8 mouse cellular contexts compared by ENCODE assay signal in the genomic region with DNA sequence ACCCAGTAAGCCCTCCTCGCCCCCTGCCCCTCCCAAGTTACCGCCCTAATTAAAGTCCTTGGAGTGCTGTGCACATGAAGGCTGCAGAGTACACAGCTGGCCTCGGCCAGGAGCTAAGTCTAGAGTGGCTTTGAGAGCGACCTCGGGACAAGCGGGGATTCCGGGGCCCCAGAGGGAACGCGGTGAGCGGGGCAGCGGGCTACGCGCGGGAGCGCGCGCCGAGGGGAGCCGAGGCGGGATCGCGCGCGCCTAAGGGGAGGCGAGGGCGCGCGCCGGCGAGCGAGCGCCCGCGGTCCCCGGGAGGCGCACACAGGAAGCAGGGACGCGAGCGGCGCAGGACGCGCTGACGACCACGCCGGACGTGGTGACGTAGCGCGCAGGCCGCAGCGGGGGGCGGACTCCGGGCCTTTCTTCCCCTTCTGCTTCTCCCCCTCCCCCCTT. TPM values are rescaled to one million over a fixed set of nuclear protein-coding genes. Genes with fewer than 3 reads are reported as not detected.
DNase-seq lines count a peak whose midpoint lies in the region; ATAC-seq and TF ChIP-seq lines count a peak whose summit lies in the region.

Gene R3hdm2, plus strand, starts transcription at position 77 of the 441 bp plus-strand sequence.

- ATAC-seq in Patski = peak; percentile 84
- ATAC-seq in hindbrain, embryonic 14.5 days (ENCODE audit: low FRiP score) = peak; percentile 94

- under 1% methylated on average over 39 of the region's 53 CpGs for WGBS in hindbrain, embryonic 14.5 days

- H3K4me1 ChIP-seq in hindbrain, embryonic 14.5 days (replicated peaks; ENCODE audit: control insufficient read depth, insufficient read depth, low read length) = peaks cover 10% of the 10 kb centered on the region; the same call in 1 of the 2 replicates

- H3K9me3 ChIP-seq in hindbrain, embryonic 14.5 days (ENCODE audit: control insufficient read depth, low read length) = no peaks in the 10 kb centered on the region

- H3K4me2 ChIP-seq in hindbrain, embryonic 14.5 days (replicated peaks) = peak within 1 kb of the TSS; percentile 75

- H3K27ac ChIP-seq in hindbrain, embryonic 14.5 days = peak within 1 kb of the TSS; percentile 93

- peak; percentile 31 for DNase-seq in Patski (ENCODE audit: low read depth, low spot score)
- peak; percentile 98 for DNase-seq in cerebellum, postnatal 14 days
- peak; percentile 67 to 80 for DNase-seq in frontal cortex, postnatal 25 days (ENCODE audit: low spot score in 2 of 2)
- peak; percentile 94 for DNase-seq in hindbrain, embryonic 14.5 days (ENCODE audit: low spot score)
- peak; percentile 85 to 90 for DNase-seq in layer of hippocampus, postnatal 36 days
- peak; percentile 94 for DNase-seq in lung, postnatal 36 days
- peak; percentile 97 for DNase-seq in retina, postnatal 1 day
- DNase-seq in urinary bladder, adult 18-20 months (ENCODE audit: low spot score in 2 of 2) = peak; percentile 73 to 84

- peak within 1 kb of the TSS; percentile 64 for H3K4me3 ChIP-seq in hindbrain, embryonic 14.5 days (replicated peaks; ENCODE audit: low read length)

- CTCF ChIA-PET in Patski (lab: Charles Lee) = interaction anchor here (1.2 kb wide), 1 partner anchor 41 kb away, joined by 3 read pairs; no protein-coding TSS in a partner anchor

- in situ Hi-C loops in Patski (cut with MboI; ENCODE audit: low pct_unique_long_range_greater_than_20kb) = no loop called here

- TF ChIP-seq CTCF in Patski (IDR thresholded peaks at IDR 0.05) = no peak

- H3K9ac ChIP-seq in hindbrain, embryonic 14.5 days = peak within 1 kb of the TSS; percentile 93

- H3K27me3 ChIP-seq in Patski = no peaks in the 10 kb centered on the region
- no peaks in the 10 kb centered on the region for H3K27me3 ChIP-seq in hindbrain, embryonic 14.5 days (ENCODE audit: control insufficient read depth, insufficient read depth, low read length)

- POLR2A ChIA-PET in Patski (lab: Charles Lee) = interaction anchor here (1.2 kb wide), 1 partner anchor 41 kb away, joined by 3 read pairs; no protein-coding TSS in a partner anchor

- H3K36me3 ChIP-seq in hindbrain, embryonic 14.5 days (replicated peaks; ENCODE audit: control insufficient read depth, insufficient read depth) = no peaks in the 10 kb centered on the region

RNA-seq across cellular contexts. Expression of gene R3hdm2, which starts in this region (rescaled TPM):
- polyA plus RNA-seq in Patski (2021) = 98.4 TPM
- polyA plus RNA-seq in hindbrain, embryonic 14.5 days (2014; fragmentation: Nextera tagmentation; extraction: Ambion mirVana) = 32.3 and 37.8 TPM in 2 replicates
- total RNA-seq in layer of hippocampus, postnatal 36 days (2021) = 100 to 1,000 TPM; 153 to 163 TPM

Comparison
In these comparisons a context has a peak if more than half of its experiments do, and no peak if none do; other contexts are left out.
1. Peak in every context shown above with its lines: DNase-seq, ATAC-seq, H3K4me3 ChIP-seq and H3K27ac ChIP-seq.
2. DNase-seq: peak in every context shown above with its lines; median percentile 98 in cerebellum, postnatal 14 days; 97 in retina, postnatal 1 day; 94 in hindbrain, embryonic 14.5 days; 94 in lung, postnatal 36 days; 88 in layer of hippocampus, postnatal 36 days; 78 in urinary bladder, adult 18-20 months; 74 in frontal cortex, postnatal 25 days; 31 in Patski.